Mouse (Mus musculus) myocyte (in vitro differentiated cells): ENCODE measurements around the gene Gm10282. TPM values are rescaled to one million over a fixed set of nuclear protein-coding genes. Genes with fewer than 3 reads are reported as not detected.
A peak's percentile ranks its signal among the peaks of the same experiment; 100 is the strongest.

ENCODE experiments used
- H3K27me3 ChIP-seq: one replicate; pipeline ENCODE4 v1.6.1; 2011; ENCODE audit not compliant: control insufficient read depth, insufficient read depth, insufficient read length
- H3K36me3 ChIP-seq: one replicate; pipeline ENCODE4 v1.6.1; 2011; ENCODE audit not compliant: control insufficient read depth, insufficient read depth
- H3K4me2 ChIP-seq: one replicate; pipeline ENCODE4 v1.6.1; 2011; ENCODE audit warnings: low read depth, control low read depth
- H3K4me3 ChIP-seq: one replicate; pipeline ENCODE4 v1.5.1; 2011; ENCODE audit warnings: mild to moderate bottlenecking, control low read depth, moderate library complexity
- H3K79me2 ChIP-seq: one replicate; pipeline ENCODE4 v1.6.1; 2011; ENCODE audit not compliant: control insufficient read depth, insufficient read depth
- H3ac ChIP-seq: one replicate; pipeline ENCODE4 v1.6.1; 2011; ENCODE audit not compliant: control insufficient read depth, insufficient read length
- CEBPB ChIP-seq: IDR thresholded peaks from 2 replicates; pipeline ENCODE4 v1.6.1; 2011; ENCODE audit warnings: mild to moderate bottlenecking, moderate library complexity; ENCODE audit not compliant: poor library complexity, insufficient read depth, severe bottlenecking
- E2F4 ChIP-seq: IDR thresholded peaks from one replicate; pipeline ENCODE4 v1.6.1; 2011; ENCODE audit warnings: mild to moderate bottlenecking, control low read depth, moderate library complexity; ENCODE audit not compliant: insufficient read depth
- MAX ChIP-seq: IDR thresholded peaks from one replicate; pipeline ENCODE4 v1.6.1; 2011; ENCODE audit warnings: low read depth, mild to moderate bottlenecking, control low read depth
- MYOD1 ChIP-seq, 3 experiments: IDR thresholded peaks; one replicate each; pipeline ENCODE4 v1.6.1; 2011; ENCODE audit warnings: control low read depth in 2 of 3, low read depth in 2 of 3, mild to moderate bottlenecking in 2 of 3, moderate library complexity in 1 of 3; ENCODE audit not compliant: insufficient read length in 2 of 3, control insufficient read depth in 1 of 3
- MYOG ChIP-seq, 3 experiments: IDR thresholded peaks; one replicate each; pipeline ENCODE4 v1.6.1; 2011; ENCODE audit warnings: control low read depth in 2 of 3, low read depth in 2 of 3, mild to moderate bottlenecking in 2 of 3; ENCODE audit not compliant: insufficient read length in 2 of 3, control insufficient read depth in 1 of 3, insufficient read depth in 1 of 3
- POLR2A ChIP-seq: IDR thresholded peaks from one replicate; pipeline ENCODE4 v1.6.1; 2011; ENCODE audit warnings: low read depth, mild to moderate bottlenecking, control low read depth, moderate library complexity; ENCODE audit not compliant: insufficient read length
- POLR2AphosphoS2 ChIP-seq: IDR thresholded peaks from one replicate; pipeline ENCODE4 v1.6.1; 2011; ENCODE audit warnings: low read depth, control low read depth; ENCODE audit not compliant: insufficient read length
- REST ChIP-seq: IDR thresholded peaks from one replicate; pipeline ENCODE4 v1.6.1; 2011; ENCODE audit warnings: mild to moderate bottlenecking, control low read depth, moderate library complexity; ENCODE audit not compliant: insufficient read depth, insufficient read length
- SRF ChIP-seq: IDR thresholded peaks from one replicate; pipeline ENCODE4 v1.6.1; 2011; ENCODE audit warnings: low read depth; ENCODE audit not compliant: control insufficient read depth, insufficient read length
- TCF12 ChIP-seq: IDR thresholded peaks from one replicate; pipeline ENCODE4 v1.6.1; 2011; ENCODE audit warnings: mild to moderate bottlenecking, control low read depth; ENCODE audit not compliant: poor library complexity, insufficient read depth, severe bottlenecking
- TCF3 ChIP-seq: IDR thresholded peaks from one replicate; pipeline ENCODE4 v1.6.1; 2011; ENCODE audit warnings: low read depth, control low read depth; ENCODE audit not compliant: insufficient read length
- USF1 ChIP-seq: IDR thresholded peaks from one replicate; pipeline ENCODE4 v1.6.1; 2011; ENCODE audit warnings: low read depth, mild to moderate bottlenecking, control low read depth, moderate library complexity
- polyA plus RNA-seq: library from polyadenylated mRNA; unstranded; fragments of >200 nt; fragmentation: generic; extraction: Trizol; gene quantifications from one replicate; pipeline ENCODE4 v1.2.1, GENCODE M21; 2012; ENCODE audit warnings: missing spikeins

Gene Gm10282
- polyA plus RNA-seq, 1 experiment, result 63.4 TPM

- Histone ChIP-seq H3K4me2 (peak overlapping the region; percentile 58), H3K27me3 (no peaks in the 10 kb centered on the region), H3K4me3 (no peak overlapping the region), H3ac (no peak overlapping the region), H3K36me3 (no peaks in the 10 kb centered on the region), H3K79me2 (no peaks in the 10 kb centered on the region)
- TF ChIP-seq POLR2A, result no peak
- peak in 1 of 3 experiments; percentile 50 for TF ChIP-seq MYOD1 (IDR thresholded peaks at IDR 0.05; ENCODE audit: control insufficient read depth in 1 of 3, insufficient read length in 2 of 3, low read depth in 2 of 3)
- TF ChIP-seq MYOG (IDR thresholded peaks at IDR 0.05; ENCODE audit: control insufficient read depth in 1 of 3, insufficient read depth in 1 of 3, insufficient read length in 2 of 3, low read depth in 2 of 3), result peak in 1 of 3 experiments; percentile 30
Observed at GRCm38 (mm10) chr8:72351405-72352005, 46.4 kb upstream of the Gm10282 start.

- H3ac ChIP-seq, result no peak overlapping the region
- TF ChIP-seq POLR2A (no peak), MYOG (IDR thresholded peaks at IDR 0.05; ENCODE audit: control insufficient read depth in 1 of 3, insufficient read depth in 1 of 3, insufficient read length in 2 of 3, low read depth in 2 of 3) (peak in 1 of 3 experiments; percentile 30), E2F4 (no peak), POLR2AphosphoS2 (no peak), MYOD1 (IDR thresholded peaks at IDR 0.05; ENCODE audit: control insufficient read depth in 1 of 3, insufficient read length in 2 of 3, low read depth in 2 of 3) (no peak), TCF12 (no peak)
- H3K79me2 ChIP-seq, result no peaks in the 10 kb centered on the region
- peak overlapping the region; percentile 58 for H3K4me2 ChIP-seq
- no peak overlapping the region for H3K4me3 ChIP-seq
- no peaks in the 10 kb centered on the region for H3K36me3 ChIP-seq
- H3K27me3 ChIP-seq, result no peaks in the 10 kb centered on the region
Observed at GRCm38 (mm10) chr8:72350727-72351126, 45.7 kb upstream of the Gm10282 start.

GRCm38 (mm10) chr8:72349838-72350237 is 44.8 kb upstream of the Gm10282 start:
- no peaks in the 10 kb centered on the region for H3K79me2 ChIP-seq
- H3ac ChIP-seq, result no peak overlapping the region
- H3K36me3 ChIP-seq, result no peaks in the 10 kb centered on the region
- TF ChIP-seq USF1 (no peak), TCF3 (no peak), MYOG (IDR thresholded peaks at IDR 0.05; ENCODE audit: control insufficient read depth in 1 of 3, insufficient read depth in 1 of 3, insufficient read length in 2 of 3, low read depth in 2 of 3) (no peak), E2F4 (no peak), SRF (no peak), CEBPB (no peak), MAX (no peak), POLR2AphosphoS2 (no peak), TCF12 (no peak), MYOD1 (IDR thresholded peaks at IDR 0.05; ENCODE audit: control insufficient read depth in 1 of 3, insufficient read length in 2 of 3, low read depth in 2 of 3) (no peak), POLR2A (no peak), REST (no peak)
- no peaks in the 10 kb centered on the region for H3K27me3 ChIP-seq
- no peak overlapping the region for H3K4me2 ChIP-seq
- no peak overlapping the region for H3K4me3 ChIP-seq

GRCm38 (mm10) chr8:72348956-72349355 is 43.9 kb upstream of the Gm10282 start:
- no peak for TF ChIP-seq CEBPB
- TF ChIP-seq POLR2A, result no peak
- no peak for TF ChIP-seq MAX
- TF ChIP-seq TCF3, result no peak
- no peak for TF ChIP-seq MYOG (IDR thresholded peaks at IDR 0.05; ENCODE audit: control insufficient read depth in 1 of 3, insufficient read depth in 1 of 3, insufficient read length in 2 of 3, low read depth in 2 of 3)
- TF ChIP-seq SRF, result no peak
- TF ChIP-seq USF1, result no peak
- TF ChIP-seq MYOD1 (IDR thresholded peaks at IDR 0.05; ENCODE audit: control insufficient read depth in 1 of 3, insufficient read length in 2 of 3, low read depth in 2 of 3), result no peak
- no peak for TF ChIP-seq REST
- TF ChIP-seq E2F4, result no peak
- Histone ChIP-seq H3ac (no peak overlapping the region), H3K4me2 (no peak overlapping the region), H3K27me3 (no peaks in the 10 kb centered on the region), H3K4me3 (no peak overlapping the region), H3K36me3 (no peaks in the 10 kb centered on the region), H3K79me2 (no peaks in the 10 kb centered on the region)

GRCm38 (mm10) chr8:72348114-72348513 is 43.1 kb upstream of the Gm10282 start:
- no peak overlapping the region for H3ac ChIP-seq

More at GRCm38 (mm10) chr8:72348114-72348513, 43.1 kb upstream of the Gm10282 start:
- TF ChIP-seq USF1 (no peak), MAX (no peak), REST (no peak), POLR2A (no peak), SRF (no peak), CEBPB (no peak), MYOD1 (IDR thresholded peaks at IDR 0.05; ENCODE audit: control insufficient read depth in 1 of 3, insufficient read length in 2 of 3, low read depth in 2 of 3) (no peak), E2F4 (no peak), MYOG (IDR thresholded peaks at IDR 0.05; ENCODE audit: control insufficient read depth in 1 of 3, insufficient read depth in 1 of 3, insufficient read length in 2 of 3, low read depth in 2 of 3) (no peak), TCF3 (no peak), TCF12 (no peak), POLR2AphosphoS2 (no peak)
- H3K79me2 ChIP-seq, result no peaks in the 10 kb centered on the region
- no peak overlapping the region for H3K4me3 ChIP-seq
- no peaks in the 10 kb centered on the region for H3K27me3 ChIP-seq
- no peak overlapping the region for H3K4me2 ChIP-seq
- H3K36me3 ChIP-seq, result no peaks in the 10 kb centered on the region
